Comparison of ENCODE assay signal across 35 mouse cellular contexts in the genomic region with DNA sequence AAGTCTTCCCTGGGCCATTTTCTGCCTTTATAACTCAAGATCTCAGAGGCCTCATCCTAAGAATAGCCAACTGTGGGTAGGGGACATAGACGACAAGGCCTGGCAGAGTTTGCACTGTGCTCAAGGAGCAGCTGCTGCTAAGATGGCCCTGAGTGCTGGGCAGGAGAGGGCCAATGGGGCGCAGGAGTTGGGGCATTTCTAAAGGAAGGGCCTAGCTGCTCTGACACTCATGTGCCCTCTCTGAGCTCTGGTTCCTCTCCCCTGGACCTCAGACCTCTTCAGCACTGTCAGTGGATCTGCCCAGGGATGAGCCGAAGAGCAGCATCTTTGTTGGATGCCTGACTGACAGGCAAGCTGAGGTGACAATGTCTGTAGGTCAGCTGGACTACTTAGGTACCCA.
"Had no signal": no experiment of that assay in that cellular context is flagged by ENCODE, and none has a peak within 500 bp of the region (broad histone marks: within the 10 kb centered on the region; RNA-seq: fewer than 3 reads in every experiment).

No protein-coding gene starts in this region.

- DNase-seq: heart, postnatal 14 days; heart, postnatal 36 days; heart, postnatal 4 days; kidney, adult 11 months; kidney, adult 18-20 months; kidney, adult 2 months; kidney, adult 8-10 months; kidney, adult 9 months; kidney, postnatal 10 days; kidney, postnatal 14 days; kidney, postnatal 25 days; kidney, postnatal 36 days; kidney, postnatal 4 days; layer of hippocampus, adult 9-11 months; layer of hippocampus, postnatal 36 days had no signal

- ATAC-seq: hindbrain, embryonic 16.5 days; hindbrain, postnatal 0 days; inflammation-experienced regulatory T-cells, adult 6 months; intestine, embryonic 15.5 days; intestine, embryonic 16.5 days; intestine, postnatal 0 days had no signal

- H3K4me2 ChIP-seq: heart, embryonic 11.5 days; heart, embryonic 12.5 days; heart, embryonic 13.5 days; heart, embryonic 15.5 days; hindbrain, embryonic 12.5 days; hindbrain, embryonic 13.5 days; hindbrain, embryonic 14.5 days; hindbrain, embryonic 15.5 days; intestine, embryonic 15.5 days; kidney, embryonic 15.5 days had no signal

- H3K27me3 ChIP-seq: heart, embryonic 12.5 days; heart, embryonic 13.5 days; heart, embryonic 15.5 days; hindbrain, embryonic 12.5 days; hindbrain, embryonic 13.5 days; hindbrain, embryonic 15.5 days; intestine, embryonic 15.5 days; kidney, embryonic 15.5 days had no signal

- H3K36me3 ChIP-seq: heart, embryonic 10.5 days; heart, embryonic 12.5 days; heart, embryonic 13.5 days; heart, embryonic 15.5 days; hindbrain, embryonic 10.5 days; hindbrain, embryonic 12.5 days; hindbrain, embryonic 13.5 days; hindbrain, embryonic 15.5 days; intestine, embryonic 15.5 days; kidney, embryonic 15.5 days had no signal

- H3K4me3 ChIP-seq: heart, embryonic 10.5 days; heart, embryonic 12.5 days; heart, embryonic 13.5 days; heart, embryonic 15.5 days; hindbrain, embryonic 10.5 days; hindbrain, embryonic 12.5 days; hindbrain, embryonic 13.5 days; hindbrain, embryonic 15.5 days; intestine, embryonic 15.5 days; kidney, embryonic 15.5 days; layer of hippocampus, adult 2 months; left cerebral cortex, adult 2 months had no signal

- H3K9ac ChIP-seq: heart, embryonic 12.5 days; heart, embryonic 13.5 days; heart, embryonic 15.5 days; hindbrain, embryonic 12.5 days; hindbrain, embryonic 13.5 days; hindbrain, embryonic 14.5 days; hindbrain, embryonic 15.5 days; intestine, embryonic 15.5 days; kidney, embryonic 15.5 days had no signal

- H3K9me3 ChIP-seq: heart, embryonic 10.5 days; heart, embryonic 12.5 days; heart, embryonic 13.5 days; heart, embryonic 15.5 days; hindbrain, embryonic 10.5 days; hindbrain, embryonic 12.5 days; hindbrain, embryonic 13.5 days; hindbrain, embryonic 15.5 days; intestine, embryonic 15.5 days; kidney, embryonic 15.5 days had no signal

- H3K4me1 ChIP-seq: heart, embryonic 10.5 days; heart, embryonic 12.5 days; heart, embryonic 13.5 days; heart, embryonic 15.5 days; hindbrain, embryonic 10.5 days; hindbrain, embryonic 12.5 days; hindbrain, embryonic 13.5 days; hindbrain, embryonic 15.5 days; intestine, embryonic 15.5 days; kidney, embryonic 15.5 days had no signal

- H3K27ac ChIP-seq: heart, embryonic 10.5 days; heart, embryonic 13.5 days; heart, embryonic 15.5 days; hindbrain, embryonic 10.5 days; hindbrain, embryonic 12.5 days; hindbrain, embryonic 13.5 days; hindbrain, embryonic 14.5 days; hindbrain, embryonic 15.5 days; hindbrain, postnatal 0 days; intestine, embryonic 15.5 days; kidney, embryonic 15.5 days; kidney, postnatal 0 days; layer of hippocampus, adult 2 months; left cerebral cortex, adult 2 months had no signal
